Mouse (Mus musculus) Patski (cell line): ENCODE results near the gene Nog. TPM values are rescaled to one million over a fixed set of nuclear protein-coding genes. Genes with fewer than 3 reads are reported as not detected.

ENCODE experiments used
- ATAC-seq: fragments of 100-300 bp; one replicate; pipeline ENCODE4 v1.8.0; 2021
- CTCF ChIA-PET: fragments of 350-600 bp; sonication (Branson Sonifier 250); formaldehyde crosslinking; loops from one replicate; lab custom pipeline; 2022; ENCODE audit warnings: inconsistent platforms; lab: Charles Lee
- POLR2A ChIA-PET: fragments of 350-600 bp; sonication (Branson Sonifier 250); formaldehyde crosslinking; loops from one replicate; lab custom pipeline; 2022; ENCODE audit warnings: antibody characterized with exemption, inconsistent platforms; lab: Charles Lee
- DNase-seq: peaks from one replicate; pipeline ENCODE4 v3.0.0-alpha.2; 2011; ENCODE audit warnings: low read depth, low spot score
- H3K27me3 ChIP-seq: fragments of 371-371 bp; one replicate; pipeline ENCODE4 v1.5.1; 2021
- CTCF ChIP-seq: fragments of 100-300 bp; IDR thresholded peaks from one replicate; pipeline ENCODE4 v1.5.1; 2021
- in situ Hi-C: fragments of 300-500 bp; cut with MboI; formaldehyde crosslinking; loops from 3 replicates; pipeline ENCODE4 v1.11.1; 2018; ENCODE audit warnings: low pct_unique_long_range_greater_than_20kb, mixed read lengths
- polyA plus RNA-seq: library from polyadenylated mRNA; unstranded; gene quantifications from one replicate; pipeline ENCODE4 v1.2.3, GENCODE M21; 2021

Gene Nog
- polyA plus RNA-seq = 6.5 TPM

GRCm38 (mm10) chr11:89302056-89302815, at the start of gene Nog:
Nog (minus strand) TSS chr11:89302332.
- ATAC-seq (peak; percentile 29), DNase-seq (no peak)
- in situ Hi-C loops = loop anchor here (5.0 kb wide), 3 partner anchors 55 to 200 kb away; no protein-coding TSS in a partner anchor
- no peaks in the 10 kb centered on the region for H3K27me3 ChIP-seq
- POLR2A ChIA-PET = interaction anchor here (0.6 to 0.7 kb wide), 2 partner anchors 27 to 890 kb away, joined by 3 read pairs; no protein-coding TSS in a partner anchor
- no peak for TF ChIP-seq CTCF
- CTCF ChIA-PET = interaction anchor here (1.1 to 1.3 kb wide), 5 partner anchors 104 to 198 kb away, joined by 3 to 8 read pairs (median 3); no protein-coding TSS in a partner anchor

- CTCF ChIA-PET = no interaction called here
- DNase-seq = no peak
- in situ Hi-C loops = no loop called here
- H3K27me3 ChIP-seq = no peaks in the 10 kb centered on the region
- POLR2A ChIA-PET = no interaction called here
- TF ChIP-seq CTCF = no peak
- no peak for ATAC-seq
Observed at GRCm38 (mm10) chr11:89340238-89340637, 38.1 kb upstream of the Nog start.

GRCm38 (mm10) chr11:89339783-89340182, 37.7 kb upstream of the Nog start:
- in situ Hi-C loops = no loop called here
- ChIA-PET POLR2A (no interaction called here), CTCF (no interaction called here)
- ATAC-seq (no peak), DNase-seq (no peak)
- no peaks in the 10 kb centered on the region for H3K27me3 ChIP-seq
- no peak for TF ChIP-seq CTCF

- no peak for TF ChIP-seq CTCF
- POLR2A ChIA-PET = no interaction called here
- DNase-seq (no peak), ATAC-seq (no peak)
- CTCF ChIA-PET = no interaction called here
- H3K27me3 ChIP-seq = no peaks in the 10 kb centered on the region
- in situ Hi-C loops = no loop called here
Observed at GRCm38 (mm10) chr11:89337910-89338309, 35.8 kb upstream of the Nog start.

DNA sequence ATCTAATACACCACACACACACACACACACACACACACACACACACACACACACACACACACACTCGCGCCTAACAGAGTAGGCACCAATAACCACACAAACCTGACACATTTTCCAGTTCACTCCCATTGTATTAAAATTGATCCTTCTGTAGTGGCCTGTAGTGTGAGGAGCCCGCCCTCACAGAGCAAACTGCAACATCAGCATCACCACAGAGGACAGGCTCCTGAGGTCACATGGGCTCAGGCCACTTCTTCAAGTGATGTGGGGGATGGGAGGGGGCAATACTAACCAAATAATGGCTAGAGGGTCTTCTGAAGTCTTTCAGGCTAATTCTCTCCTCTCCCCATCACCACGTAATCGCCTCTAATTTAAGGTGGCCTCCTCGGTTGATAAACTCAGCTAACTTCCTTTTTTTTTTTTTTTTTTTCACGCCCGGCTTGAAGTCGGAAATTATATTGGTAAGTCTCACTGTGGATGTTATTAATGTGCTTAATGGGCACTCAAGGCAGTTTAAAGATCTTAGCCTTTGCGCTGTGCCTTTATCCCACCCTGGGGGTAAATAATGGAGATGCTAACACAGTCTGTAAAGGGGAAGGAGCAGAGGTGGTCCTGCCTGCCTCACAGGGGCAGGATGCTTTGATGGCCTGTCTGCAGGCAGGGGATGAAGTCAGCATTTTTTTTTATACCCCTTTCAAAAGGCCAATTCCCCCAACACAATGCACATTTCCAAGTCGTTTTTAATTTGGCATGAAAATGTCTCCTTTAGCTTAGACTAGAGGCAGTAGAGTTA, 25.2 kb upstream of the Nog start:
- CTCF ChIA-PET = interaction anchor here (1.4 kb wide), 1 partner anchor 21 kb away, joined by 4 read pairs; no protein-coding TSS in a partner anchor
- no peak for ATAC-seq
- no peaks in the 10 kb centered on the region for H3K27me3 ChIP-seq
- DNase-seq = no peak
- POLR2A ChIA-PET = no interaction called here
- TF ChIP-seq CTCF = no peak
- in situ Hi-C loops = no loop called here

GRCm38 (mm10) chr11:89321775-89322174, 19.6 kb upstream of the Nog start:
- TF ChIP-seq CTCF = no peak
- POLR2A ChIA-PET = no interaction called here
- no peak for DNase-seq
- in situ Hi-C loops = no loop called here
- CTCF ChIA-PET = no interaction called here
- no peak for ATAC-seq
- no peaks in the 10 kb centered on the region for H3K27me3 ChIP-seq

- DNase-seq (no peak), ATAC-seq (no peak)
- in situ Hi-C loops = no loop called here
- H3K27me3 ChIP-seq = no peaks in the 10 kb centered on the region
- POLR2A ChIA-PET = no interaction called here
- CTCF ChIA-PET = no interaction called here
- TF ChIP-seq CTCF = no peak
Observed at GRCm38 (mm10) chr11:89319675-89320074, 17.5 kb upstream of the Nog start.

DNA sequence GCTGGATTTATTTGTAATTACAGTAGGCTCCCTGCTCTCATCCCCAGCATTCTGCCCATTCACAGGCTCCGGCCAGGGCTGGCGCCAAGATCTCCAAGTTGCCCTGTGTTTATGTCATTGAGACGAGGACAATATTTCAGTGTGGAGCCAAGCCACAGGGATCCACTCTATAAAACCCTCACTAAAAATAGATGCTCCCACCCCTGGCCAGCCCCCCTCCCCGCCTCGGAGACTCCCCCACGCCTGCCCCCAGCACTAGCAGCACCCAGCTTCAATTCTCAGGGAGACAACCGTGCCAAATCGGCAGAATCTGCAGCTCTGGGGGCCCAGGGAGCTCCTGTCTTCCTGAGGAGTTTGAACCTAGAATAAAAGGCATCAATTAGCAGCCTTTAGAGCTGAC, 16.2 kb upstream of the Nog start:
- ChIA-PET POLR2A (no interaction called here), CTCF (no interaction called here)
- DNase-seq (no peak), ATAC-seq (no peak)
- in situ Hi-C loops = no loop called here
- no peak for TF ChIP-seq CTCF
- no peaks in the 10 kb centered on the region for H3K27me3 ChIP-seq

- in situ Hi-C loops = no loop called here
- DNase-seq (no peak), ATAC-seq (no peak)
- POLR2A ChIA-PET = no interaction called here
- H3K27me3 ChIP-seq = no peaks in the 10 kb centered on the region
- CTCF ChIA-PET = no interaction called here
- TF ChIP-seq CTCF = no peak
Observed at GRCm38 (mm10) chr11:89317757-89318156, 15.6 kb upstream of the Nog start.

- ChIA-PET POLR2A (no interaction called here), CTCF (no interaction called here)
- ATAC-seq = no peak
- no peak for TF ChIP-seq CTCF
- H3K27me3 ChIP-seq = no peaks in the 10 kb centered on the region
- no peak for DNase-seq
- in situ Hi-C loops = no loop called here
Observed at GRCm38 (mm10) chr11:89314374-89314773, 12.2 kb upstream of the Nog start.

GRCm38 (mm10) chr11:89312378-89312777, 10.2 kb upstream of the Nog start:
- ChIA-PET CTCF (no interaction called here), POLR2A (no interaction called here)
- ATAC-seq (no peak), DNase-seq (no peak)
- no peaks in the 10 kb centered on the region for H3K27me3 ChIP-seq
- in situ Hi-C loops = no loop called here
- TF ChIP-seq CTCF = no peak
